Mouse (Mus musculus) adrenal gland, adult 10 weeks (tissue): ENCODE results near the gene Spert. TPM values are rescaled to one million over a fixed set of nuclear protein-coding genes. Genes with fewer than 3 reads are reported as not detected.

Experiments used
- polyA plus RNA-seq: library from polyadenylated mRNA; stranded (reverse); fragments of 350-450 nt; fragmentation: Illumina TruSeq; extraction: RNeasy Lipid Tissue Mini Kit (QIAGEN cat#74804); gene quantifications from one replicate; pipeline ENCODE4 v1.2.3, GENCODE M21; 2014; ENCODE audit warnings: low read depth, low replicate concordance

Spert gene
- not detected for polyA plus RNA-seq

GRCm38 (mm10) chr14:75592978-75593377, at the start of gene Spert:
Gene Spert (minus strand): TSS chr14:75593116.

GRCm38 (mm10) chr14:75642080-75642479, 49.2 kb upstream of the Spert start, which contains the start of gene Erich6b:
Gene Erich6b (plus strand): TSS chr14:75642259.

Other genes with a start within 250 kb of the Spert start
- 0.12 TPM for gene Siah3, start 137.1 kb downstream of the Spert start, polyA plus RNA-seq
- gene Erich6b, start 49.1 kb upstream of the Spert start, polyA plus RNA-seq: not detected
- gene Cog3, start 161.4 kb upstream of the Spert start, polyA plus RNA-seq: 36.6 TPM
- 100 TPM for gene Slc25a30, start 193.9 kb upstream of the Spert start, polyA plus RNA-seq